Mouse (Mus musculus) heart, embryonic 14.5 days (tissue): Measurements from ENCODE around the gene Tcap. TPM values are rescaled to one million over a fixed set of nuclear protein-coding genes. Genes with fewer than 3 reads are reported as not detected.

Source experiments
- ATAC-seq: fragments of 200-750 bp; cut with Nextera tagmentation; 2 replicates; pipeline ENCODE4 v1.8.0; 2017; ENCODE audit warnings: low read depth, moderate TSS enrichment; ENCODE audit not compliant: insufficient number of reproducible peaks, insufficient read depth, low FRiP score
- H3K27ac ChIP-seq, 2 experiments: fragments of 200-500 bp in 1 of 2; fragments of 300-500 bp in 1 of 2; sonication (generic) in 1 of 2; replicated peaks in 1 of 2; 2 replicates each; pipeline ENCODE4 v1.5.1; 2012 to 2014; ENCODE audit warnings: low read depth in 2 of 2, low read length in 2 of 2, control low read depth in 1 of 2, mild to moderate bottlenecking in 1 of 2, mixed read lengths in 1 of 2; ENCODE audit not compliant: control insufficient read depth in 1 of 2, insufficient read depth in 1 of 2
- H3K27me3 ChIP-seq: fragments of 300-500 bp; sonication (generic); 2 replicates; pipeline ENCODE4 v1.6.1; 2014; ENCODE audit warnings: mild to moderate bottlenecking, low read length, control low read depth; ENCODE audit not compliant: control insufficient read depth, insufficient read depth
- H3K36me3 ChIP-seq: fragments of 300-500 bp; sonication (generic); 2 replicates; pipeline ENCODE4 v1.6.1; 2014; ENCODE audit warnings: mild to moderate bottlenecking, control low read depth, low read length, mixed read lengths; ENCODE audit not compliant: control insufficient read depth, insufficient read depth
- H3K4me1 ChIP-seq, 2 experiments: fragments of 200-500 bp in 1 of 2; fragments of 300-500 bp in 1 of 2; sonication (generic) in 1 of 2; 2 replicates each; pipeline ENCODE4 v1.6.1; 2012 to 2014; ENCODE audit warnings: low read length in 2 of 2, control low read depth in 1 of 2, mixed read lengths in 1 of 2; ENCODE audit not compliant: control insufficient read depth in 2 of 2, insufficient read depth in 2 of 2
- H3K4me2 ChIP-seq: fragments of 300-500 bp; sonication (generic); 2 replicates; pipeline ENCODE4 v1.6.1; 2014; ENCODE audit warnings: mild to moderate bottlenecking, low read length
- H3K4me3 ChIP-seq, 2 experiments: fragments of 200-500 bp in 1 of 2; fragments of 300-500 bp in 1 of 2; sonication (generic) in 1 of 2; 2 replicates each; pipeline ENCODE4 v1.5.1; 2012 to 2014; ENCODE audit warnings: low read length in 2 of 2, mild to moderate bottlenecking in 2 of 2, control low read depth in 1 of 2, low read depth in 1 of 2, moderate library complexity in 1 of 2; ENCODE audit not compliant: control insufficient read depth in 1 of 2, insufficient read depth in 1 of 2
- H3K9ac ChIP-seq: fragments of 300-500 bp; sonication (generic); 2 replicates; pipeline ENCODE4 v1.6.1; 2014; ENCODE audit warnings: mild to moderate bottlenecking, low read length
- H3K9me3 ChIP-seq: fragments of 300-500 bp; sonication (generic); 2 replicates; pipeline ENCODE4 v1.6.1; 2016; ENCODE audit warnings: low read length, control low read depth; ENCODE audit not compliant: control insufficient read depth
- WGBS: fragments of 180-500 bp; shearing (Covaris S2); extraction: QIAGEN DNeasy Blood & Tissue Kit; methylation state at CpG from one replicate; pipeline ENCODE4 v1.1.7; 2014; 5-methylcytosine and 5-hydroxymethylcytosine counted together
- polyA plus RNA-seq: library from polyadenylated mRNA; unstranded; fragments of >200 nt; fragmentation: Nextera tagmentation; extraction: Ambion mirVana; gene quantifications from 2 replicates; pipeline ENCODE4 v1.2.1, GENCODE M21; 2014

The Tcap gene
- polyA plus RNA-seq, 1 experiment from 2014 or later: 178 TPM

- WGBS: 73% methylated on average over 10 of the region's 10 CpGs
- Histone ChIP-seq H3K9me3 (no peaks in the 10 kb centered on the region), H3K36me3 (0 out of 2 replicates have a peak, but pooled peaks cover 8% of the 10 kb centered on the region), H3K4me3 (no peak overlapping the region), H3K27me3 (no peaks in the 10 kb centered on the region), H3K4me1 (peaks cover 28 to 43% of the 10 kb centered on the region in 2 experiments), H3K4me2 (no peak overlapping the region), H3K27ac (peak overlapping the region in 1 of 2 experiments; percentile 55; a peak in 2 of 4 replicates), H3K9ac (no peak overlapping the region)
- ATAC-seq: no peak
Observed at GRCm38 (mm10) chr11:98366290-98366689, 17.3 kb upstream of the Tcap start.

- 35% methylated on average over 10 of the region's 10 CpGs for WGBS
- peak overlapping the region; percentile 73 to 86 for H3K27ac ChIP-seq
- no peak for ATAC-seq
- H3K9me3 ChIP-seq: no peaks in the 10 kb centered on the region
- peaks cover 36 to 47% of the 10 kb centered on the region in 2 experiments for H3K4me1 ChIP-seq
- H3K4me3 ChIP-seq: no peak overlapping the region
- H3K36me3 ChIP-seq: 0 out of 2 replicates have a peak, but pooled peaks cover 2% of the 10 kb centered on the region
- no peak overlapping the region for H3K9ac ChIP-seq
- no peaks in the 10 kb centered on the region for H3K27me3 ChIP-seq
- peak overlapping the region; percentile 2 for H3K4me2 ChIP-seq
Observed at GRCm38 (mm10) chr11:98367171-98367862, 16.3 kb upstream of the Tcap start.

- H3K9me3 ChIP-seq: no peaks in the 10 kb centered on the region
- H3K27me3 ChIP-seq: no peaks in the 10 kb centered on the region
- H3K36me3 ChIP-seq: peaks cover 5% of the 10 kb centered on the region; the same call in 1 of the 2 replicates
- no peak for ATAC-seq
- peak overlapping the region; percentile 73 to 86 for H3K27ac ChIP-seq
- H3K4me3 ChIP-seq: no peak overlapping the region
- WGBS: 53% methylated on average over 7 of the region's 7 CpGs
- no peak overlapping the region for H3K9ac ChIP-seq
- H3K4me2 ChIP-seq: 0 out of 2 replicates have a peak overlapping the region, but pooled peaks have one; percentile 2
- peaks cover 36 to 50% of the 10 kb centered on the region in 2 experiments for H3K4me1 ChIP-seq
Observed at GRCm38 (mm10) chr11:98367863-98368186, 15.8 kb upstream of the Tcap start.

GRCm38 (mm10) chr11:98369337-98369736 is 14.3 kb upstream of the Tcap start:
- Histone ChIP-seq H3K4me2 (no peak overlapping the region), H3K4me3 (no peak overlapping the region), H3K27ac (no peak overlapping the region), H3K4me1 (peaks cover 38 to 65% of the 10 kb centered on the region in 2 experiments), H3K36me3 (peaks cover 13% of the 10 kb centered on the region; the same call in 1 of the 2 replicates), H3K9me3 (no peaks in the 10 kb centered on the region), H3K27me3 (no peaks in the 10 kb centered on the region), H3K9ac (no peak overlapping the region; the same call in 1 of the 2 replicates)
- no peak for ATAC-seq
- WGBS: 65% methylated on average over 6 of the region's 6 CpGs

- Histone ChIP-seq H3K4me1 (peaks cover 50 to 78% of the 10 kb centered on the region in 2 experiments), H3K27ac (no peak overlapping the region), H3K27me3 (no peaks in the 10 kb centered on the region), H3K4me2 (no peak overlapping the region), H3K9ac (no peak overlapping the region), H3K4me3 (no peak overlapping the region), H3K36me3 (peaks cover 22% of the 10 kb centered on the region), H3K9me3 (no peaks in the 10 kb centered on the region)
- WGBS: 81% methylated on average over 2 of the region's 2 CpGs
- ATAC-seq: no peak
Observed at GRCm38 (mm10) chr11:98370588-98370987, 13.0 kb upstream of the Tcap start.

- peak overlapping the region; percentile 7; the same call in 1 of the 2 replicates for H3K4me2 ChIP-seq
- peaks cover 46 to 77% of the 10 kb centered on the region in 2 experiments for H3K4me1 ChIP-seq
- peak overlapping the region in 1 of 2 experiments; percentile 38; a peak in 2 of 4 replicates for H3K27ac ChIP-seq
- H3K9ac ChIP-seq: peak overlapping the region; percentile 31
- H3K9me3 ChIP-seq: no peaks in the 10 kb centered on the region
- peaks cover 31% of the 10 kb centered on the region for H3K36me3 ChIP-seq
- H3K27me3 ChIP-seq: no peaks in the 10 kb centered on the region
- no peak for ATAC-seq
- no peak overlapping the region for H3K4me3 ChIP-seq
- WGBS: 35% methylated on average over 10 of the region's 10 CpGs
Observed at GRCm38 (mm10) chr11:98371556-98372240, 11.9 kb upstream of the Tcap start.

- H3K4me3 ChIP-seq: no peak overlapping the region
- peaks cover 38% of the 10 kb centered on the region for H3K36me3 ChIP-seq
- H3K27ac ChIP-seq: peak overlapping the region in 1 of 2 experiments; percentile 38; a peak in 2 of 4 replicates
- H3K9me3 ChIP-seq: no peaks in the 10 kb centered on the region
- 23% methylated on average over 2 of the region's 2 CpGs for WGBS
- ATAC-seq: no peak
- H3K4me1 ChIP-seq: peaks cover 48 to 77% of the 10 kb centered on the region in 2 experiments
- H3K4me2 ChIP-seq: peak overlapping the region; percentile 7
- no peak overlapping the region for H3K9ac ChIP-seq
- H3K27me3 ChIP-seq: no peaks in the 10 kb centered on the region
Observed at GRCm38 (mm10) chr11:98372406-98372805, 11.2 kb upstream of the Tcap start.
